Mouse (Mus musculus): Measurements from ENCODE around the gene Acsbg1.

GRCm38 (mm10) chr9:54699087-54699344 lies 37.3 kb upstream of the Acsbg1 start:
- no peak for TF ChIP-seq CHD2 (IDR thresholded peaks at IDR 0.05; ENCODE audit: low read depth, low read length)
- TF ChIP-seq MAFK (IDR thresholded peaks at IDR 0.05; ENCODE audit: insufficient read depth, low read depth, low read length) = no peak
- no peak for TF ChIP-seq ZNF384 (IDR thresholded peaks at IDR 0.05; ENCODE audit: low read depth, low read length)
- TF ChIP-seq HCFC1 (IDR thresholded peaks at IDR 0.05; ENCODE audit: borderline replicate concordance, insufficient read depth, low read length) = no peak

Measured in ES-E14 (cell line).